In genomic region chr14:118749715-118750114, GRCm38 (mm10) we compare ENCODE assay signal across 11 mouse cellular contexts.
"Had no signal": no experiment of that assay in that cellular context is flagged by ENCODE, and none has a peak within 500 bp of the region (broad histone marks: within the 10 kb centered on the region; RNA-seq: fewer than 3 reads in every experiment).

No protein-coding gene starts in this region.

- H3K36me3 ChIP-seq: limb, embryonic 15.5 days; neural tube, embryonic 12.5 days had no signal

- H3K4me3 ChIP-seq: limb, embryonic 15.5 days; neural tube, embryonic 12.5 days had no signal

- H3K27me3 ChIP-seq: limb, embryonic 15.5 days; neural tube, embryonic 12.5 days had no signal

- H3K9me3 ChIP-seq: limb, embryonic 15.5 days; neural tube, embryonic 12.5 days had no signal

- DNase-seq: kidney, adult 2 months; kidney, postnatal 36 days; layer of hippocampus, adult 9-11 months; layer of hippocampus, postnatal 36 days; lung, adult 2 months; lung, postnatal 36 days had no signal

- H3K27ac ChIP-seq: kidney, postnatal 0 days; limb, embryonic 15.5 days; neural tube, embryonic 12.5 days; stomach, postnatal 0 days had no signal

- ATAC-seq: lung, postnatal 0 days had no signal

- H3K9ac ChIP-seq: limb, embryonic 15.5 days; neural tube, embryonic 12.5 days had no signal

- H3K4me1 ChIP-seq: limb, embryonic 15.5 days had no signal

- H3K4me2 ChIP-seq: limb, embryonic 15.5 days; neural tube, embryonic 12.5 days had no signal
